Mouse (Mus musculus) liver, embryonic 12.5 days (tissue): ENCODE measurements around the gene Dip2c. TPM values are rescaled to one million over a fixed set of nuclear protein-coding genes. Genes with fewer than 3 reads are reported as not detected.

Source experiments
- ATAC-seq: fragments of 200-750 bp; cut with Nextera tagmentation; 2 replicates; pipeline ENCODE4 v1.8.0; 2017; ENCODE audit warnings: moderate number of reproducible peaks, mild to moderate bottlenecking, moderate library complexity
- H3K27ac ChIP-seq: fragments of 300-500 bp; sonication (generic); 2 replicates; pipeline ENCODE4 v1.5.1; 2016; ENCODE audit warnings: mild to moderate bottlenecking
- H3K27me3 ChIP-seq: fragments of 300-500 bp; sonication (generic); replicated peaks from 2 replicates; pipeline ENCODE4 v1.6.1; 2016; ENCODE audit warnings: mild to moderate bottlenecking, moderate library complexity
- H3K36me3 ChIP-seq: fragments of 300-500 bp; sonication (generic); 2 replicates; pipeline ENCODE4 v1.6.1; 2016; ENCODE audit warnings: mild to moderate bottlenecking, moderate library complexity
- H3K4me1 ChIP-seq: fragments of 300-500 bp; sonication (generic); 2 replicates; pipeline ENCODE4 v1.6.1; 2016
- H3K4me2 ChIP-seq: fragments of 300-500 bp; sonication (generic); 2 replicates; pipeline ENCODE4 v1.6.1; 2016; ENCODE audit warnings: mild to moderate bottlenecking, moderate library complexity
- H3K4me3 ChIP-seq: fragments of 300-500 bp; sonication (generic); 2 replicates; pipeline ENCODE4 v1.5.1; 2016; ENCODE audit warnings: mild to moderate bottlenecking, moderate library complexity
- H3K9ac ChIP-seq: fragments of 300-500 bp; sonication (generic); 2 replicates; pipeline ENCODE4 v1.6.1; 2016; ENCODE audit warnings: mild to moderate bottlenecking, moderate library complexity
- H3K9me3 ChIP-seq: fragments of 300-500 bp; sonication (generic); replicated peaks from 2 replicates; pipeline ENCODE4 v1.6.1; 2016; ENCODE audit warnings: mild to moderate bottlenecking, moderate library complexity
- WGBS: fragments of 180-500 bp; shearing (Covaris S2); methylation state at CpG from one replicate; pipeline ENCODE4 v1.1.7; 2016; ENCODE audit not compliant: insufficient replicate concordance; 5-methylcytosine and 5-hydroxymethylcytosine counted together
- polyA plus RNA-seq: library from polyadenylated mRNA; unstranded; fragments of >200 nt; fragmentation: Nextera tagmentation; extraction: Ambion mirVana; gene quantifications from 2 replicates; pipeline ENCODE4 v1.2.1, GENCODE M21; 2016

Dip2c gene
- polyA plus RNA-seq, 1 experiment from 2014 or later, result 1.2 TPM

- H3K27ac ChIP-seq, result no peak overlapping the region
- no peaks in the 10 kb centered on the region for H3K36me3 ChIP-seq
- H3K4me3 ChIP-seq, result no peak overlapping the region
- H3K27me3 ChIP-seq, result no peaks in the 10 kb centered on the region
- no peak overlapping the region for H3K4me2 ChIP-seq
- ATAC-seq, result no peak
- H3K4me1 ChIP-seq, result no peaks in the 10 kb centered on the region
- WGBS, result 9% methylated on average over 1 of the region's 1 CpGs
- no peak overlapping the region for H3K9ac ChIP-seq
- H3K9me3 ChIP-seq, result no peaks in the 10 kb centered on the region
These were observed 190.9 kb downstream of the Dip2c start for GRCm38 (mm10) chr13:9467216-9467615.

- Histone ChIP-seq H3K27me3 (no peaks in the 10 kb centered on the region), H3K36me3 (no peaks in the 10 kb centered on the region), H3K4me1 (no peaks in the 10 kb centered on the region), H3K9me3 (no peaks in the 10 kb centered on the region), H3K9ac (no peak overlapping the region), H3K4me2 (no peak overlapping the region), H3K27ac (no peak overlapping the region), H3K4me3 (no peak overlapping the region)
- ATAC-seq, result no peak
- 71% methylated on average over 1 of the region's 1 CpGs for WGBS
These were observed 197.1 kb downstream of the Dip2c start for GRCm38 (mm10) chr13:9473383-9473782.

- Histone ChIP-seq H3K4me1 (no peaks in the 10 kb centered on the region), H3K9me3 (no peaks in the 10 kb centered on the region), H3K27me3 (no peaks in the 10 kb centered on the region), H3K4me2 (no peak overlapping the region), H3K36me3 (no peaks in the 10 kb centered on the region), H3K9ac (no peak overlapping the region), H3K27ac (no peak overlapping the region), H3K4me3 (no peak overlapping the region)
- WGBS, result 63% methylated on average over 1 of the region's 1 CpGs
- ATAC-seq, result no peak
These were observed 205.4 kb downstream of the Dip2c start for GRCm38 (mm10) chr13:9481722-9482121.

- no peak overlapping the region for H3K27ac ChIP-seq
- H3K27me3 ChIP-seq, result no peaks in the 10 kb centered on the region
- no peak for ATAC-seq
- WGBS, result 62% methylated on average over 3 of the region's 3 CpGs
- no peaks in the 10 kb centered on the region for H3K4me1 ChIP-seq
- H3K9ac ChIP-seq, result no peak overlapping the region
- H3K9me3 ChIP-seq, result no peaks in the 10 kb centered on the region
- H3K36me3 ChIP-seq, result no peaks in the 10 kb centered on the region
- H3K4me3 ChIP-seq, result no peak overlapping the region
- H3K4me2 ChIP-seq, result no peak overlapping the region
These were observed 213.4 kb downstream of the Dip2c start for GRCm38 (mm10) chr13:9489696-9490095.

GRCm38 (mm10) chr13:9494726-9495125 is 218.4 kb downstream of the Dip2c start:
- 0 out of 2 replicates have a peak overlapping the region, but pooled peaks have one; percentile 12 for H3K9ac ChIP-seq
- no peak for ATAC-seq
- H3K27me3 ChIP-seq, result no peaks in the 10 kb centered on the region
- no peak overlapping the region for H3K27ac ChIP-seq
- H3K36me3 ChIP-seq, result no peaks in the 10 kb centered on the region
- H3K4me3 ChIP-seq, result peak overlapping the region; percentile 50
- no peaks in the 10 kb centered on the region for H3K4me1 ChIP-seq
- peak overlapping the region; percentile 59 for H3K4me2 ChIP-seq
- H3K9me3 ChIP-seq, result no peaks in the 10 kb centered on the region
- WGBS, result 37% methylated on average over 21 of the region's 21 CpGs

GRCm38 (mm10) chr13:9504118-9504856 is 228.0 kb downstream of the Dip2c start:
- H3K9me3 ChIP-seq, result no peaks in the 10 kb centered on the region
- H3K36me3 ChIP-seq, result no peaks in the 10 kb centered on the region
- no peaks in the 10 kb centered on the region for H3K27me3 ChIP-seq
- no peak for ATAC-seq
- 41% methylated on average over 6 of the region's 6 CpGs for WGBS
- no peak overlapping the region for H3K4me3 ChIP-seq
- no peaks in the 10 kb centered on the region for H3K4me1 ChIP-seq
- no peak overlapping the region for H3K4me2 ChIP-seq
- H3K27ac ChIP-seq, result no peak overlapping the region
- no peak overlapping the region for H3K9ac ChIP-seq

- H3K36me3 ChIP-seq, result no peaks in the 10 kb centered on the region
- no peaks in the 10 kb centered on the region for H3K27me3 ChIP-seq
- H3K27ac ChIP-seq, result no peak overlapping the region
- H3K9me3 ChIP-seq, result no peaks in the 10 kb centered on the region
- H3K4me3 ChIP-seq, result no peak overlapping the region
- no peak for ATAC-seq
- no peaks in the 10 kb centered on the region for H3K4me1 ChIP-seq
- no peak overlapping the region for H3K4me2 ChIP-seq
- no peak overlapping the region for H3K9ac ChIP-seq
These were observed 262.2 kb downstream of the Dip2c start for GRCm38 (mm10) chr13:9538556-9538955.

GRCm38 (mm10) chr13:9547698-9548344 is 271.5 kb downstream of the Dip2c start:
- no peaks in the 10 kb centered on the region for H3K27me3 ChIP-seq
- H3K4me2 ChIP-seq, result peak overlapping the region; percentile 41
- 21% methylated on average over 9 of the region's 9 CpGs for WGBS
- no peaks in the 10 kb centered on the region for H3K9me3 ChIP-seq
- H3K36me3 ChIP-seq, result no peaks in the 10 kb centered on the region
- no peak overlapping the region for H3K9ac ChIP-seq
- H3K4me1 ChIP-seq, result peaks cover 16% of the 10 kb centered on the region
- H3K27ac ChIP-seq, result no peak overlapping the region
- peak; percentile 63 for ATAC-seq
- no peak overlapping the region for H3K4me3 ChIP-seq

GRCm38 (mm10) chr13:9562099-9562498 is 285.8 kb downstream of the Dip2c start:
- Histone ChIP-seq H3K36me3 (no peaks in the 10 kb centered on the region), H3K4me3 (no peak overlapping the region), H3K27me3 (no peaks in the 10 kb centered on the region), H3K27ac (no peak overlapping the region), H3K4me1 (no peaks in the 10 kb centered on the region), H3K4me2 (no peak overlapping the region), H3K9me3 (no peaks in the 10 kb centered on the region), H3K9ac (no peak overlapping the region)
- 75% methylated on average over 1 of the region's 1 CpGs for WGBS
- no peak for ATAC-seq

GRCm38 (mm10) chr13:9562921-9563320 is 286.6 kb downstream of the Dip2c start:
- no peak overlapping the region for H3K27ac ChIP-seq
- no peaks in the 10 kb centered on the region for H3K27me3 ChIP-seq
- no peak for ATAC-seq
- H3K9ac ChIP-seq, result no peak overlapping the region
- H3K9me3 ChIP-seq, result no peaks in the 10 kb centered on the region
- WGBS, result 6% methylated on average over 2 of the region's 2 CpGs
- H3K4me2 ChIP-seq, result no peak overlapping the region
- no peak overlapping the region for H3K4me3 ChIP-seq
- no peaks in the 10 kb centered on the region for H3K4me1 ChIP-seq
- H3K36me3 ChIP-seq, result no peaks in the 10 kb centered on the region

GRCm38 (mm10) chr13:9568852-9569251 is 292.5 kb downstream of the Dip2c start:
- Histone ChIP-seq H3K4me1 (no peaks in the 10 kb centered on the region), H3K36me3 (no peaks in the 10 kb centered on the region), H3K4me2 (no peak overlapping the region), H3K27ac (no peak overlapping the region), H3K9ac (no peak overlapping the region), H3K4me3 (no peak overlapping the region), H3K27me3 (no peaks in the 10 kb centered on the region), H3K9me3 (no peaks in the 10 kb centered on the region)
- WGBS, result 76% methylated on average over 5 of the region's 5 CpGs
- ATAC-seq, result no peak

- Histone ChIP-seq H3K4me1 (no peaks in the 10 kb centered on the region), H3K4me2 (no peak overlapping the region), H3K4me3 (no peak overlapping the region), H3K9me3 (no peaks in the 10 kb centered on the region), H3K27me3 (no peaks in the 10 kb centered on the region), H3K36me3 (no peaks in the 10 kb centered on the region), H3K9ac (no peak overlapping the region), H3K27ac (no peak overlapping the region)
- 57% methylated on average over 4 of the region's 4 CpGs for whole genome bisulfite sequencing
- no peak for ATAC-seq
These were observed 300.4 kb downstream of the Dip2c start for GRCm38 (mm10) chr13:9576686-9577085.
